Mouse (Mus musculus): ENCODE measurements around the gene Sema4b.
A peak's percentile ranks its signal among the peaks of the same experiment; 100 is the strongest.

The Sema4b gene

GRCm38 (mm10) chr7:80186531-80187296 is at the start of gene Sema4b:
Gene Sema4b (plus strand): TSS chr7:80186841.
- DNase-seq (ENCODE audit: low spot score in 2 of 2), result peak; percentile 35 to 71

- no peak for DNase-seq (ENCODE audit: low spot score in 2 of 2)
Observed at GRCm38 (mm10) chr7:80138375-80138774, 48.3 kb upstream of the Sema4b start.

- peak; percentile 47 to 77 for DNase-seq (ENCODE audit: low spot score in 2 of 2)
Observed at GRCm38 (mm10) chr7:80140815-80141214, 45.8 kb upstream of the Sema4b start.

- DNase-seq (ENCODE audit: low spot score in 2 of 2), result peak; percentile 26 to 86
Observed at GRCm38 (mm10) chr7:80143331-80144273, 43.0 kb upstream of the Sema4b start.

GRCm38 (mm10) chr7:80144695-80145094 is 41.9 kb upstream of the Sema4b start:
- no peak for DNase-seq (ENCODE audit: low spot score in 2 of 2)

GRCm38 (mm10) chr7:80146077-80146476 is 40.6 kb upstream of the Sema4b start:
- DNase-seq (ENCODE audit: low spot score in 2 of 2), result peak in 1 of 2 experiments; percentile 41

GRCm38 (mm10) chr7:80149356-80149755 is 37.3 kb upstream of the Sema4b start:
- DNase-seq (ENCODE audit: low spot score in 2 of 2), result no peak

- DNase-seq (ENCODE audit: low spot score in 2 of 2), result no peak
Observed at GRCm38 (mm10) chr7:80152152-80152551, 34.5 kb upstream of the Sema4b start.

GRCm38 (mm10) chr7:80152756-80153155 is 33.9 kb upstream of the Sema4b start:
- DNase-seq (ENCODE audit: low spot score in 2 of 2), result no peak

GRCm38 (mm10) chr7:80154689-80155088 is 32.0 kb upstream of the Sema4b start:
- DNase-seq (ENCODE audit: low spot score in 2 of 2), result no peak

GRCm38 (mm10) chr7:80156711-80157227 is 29.9 kb upstream of the Sema4b start:
- DNase-seq (ENCODE audit: low spot score in 2 of 2), result peak; percentile 53 to 61

GRCm38 (mm10) chr7:80158496-80159268 is 28.0 kb upstream of the Sema4b start:
- DNase-seq (ENCODE audit: low spot score in 2 of 2), result no peak

- DNase-seq (ENCODE audit: low spot score in 2 of 2), result no peak
Observed at GRCm38 (mm10) chr7:80160293-80160944, 26.2 kb upstream of the Sema4b start.

- DNase-seq (ENCODE audit: low spot score in 2 of 2), result peak in 1 of 2 experiments; percentile 35
Observed at GRCm38 (mm10) chr7:80160945-80161306, 25.7 kb upstream of the Sema4b start.

- no peak for DNase-seq (ENCODE audit: low spot score in 2 of 2)
Observed at GRCm38 (mm10) chr7:80165432-80165831, 21.2 kb upstream of the Sema4b start.

- DNase-seq (ENCODE audit: low spot score in 2 of 2), result peak; percentile 45 to 52
Observed at GRCm38 (mm10) chr7:80166740-80167139, 19.9 kb upstream of the Sema4b start.

- DNase-seq (ENCODE audit: low spot score in 2 of 2), result no peak
Observed at GRCm38 (mm10) chr7:80169847-80170246, 16.8 kb upstream of the Sema4b start.

- DNase-seq (ENCODE audit: low spot score in 2 of 2), result no peak
Observed at GRCm38 (mm10) chr7:80171345-80171744, 15.3 kb upstream of the Sema4b start.

- no peak for DNase-seq (ENCODE audit: low spot score in 2 of 2)
Observed at GRCm38 (mm10) chr7:80172069-80172956, 14.3 kb upstream of the Sema4b start.

- no peak for DNase-seq (ENCODE audit: low spot score in 2 of 2)
Observed at GRCm38 (mm10) chr7:80176159-80176558, 10.5 kb upstream of the Sema4b start.

All from natural killer cell, adult 2 months (primary cell).